Mouse (Mus musculus): ENCODE measurements at regions not wholly inside any gene's neighbourhood (a gene's known extent, or its start where the extent isn't known, plus 50 kb on each side); places are given as distances from the start of the nearest gene placed in this dataset.

DNA sequence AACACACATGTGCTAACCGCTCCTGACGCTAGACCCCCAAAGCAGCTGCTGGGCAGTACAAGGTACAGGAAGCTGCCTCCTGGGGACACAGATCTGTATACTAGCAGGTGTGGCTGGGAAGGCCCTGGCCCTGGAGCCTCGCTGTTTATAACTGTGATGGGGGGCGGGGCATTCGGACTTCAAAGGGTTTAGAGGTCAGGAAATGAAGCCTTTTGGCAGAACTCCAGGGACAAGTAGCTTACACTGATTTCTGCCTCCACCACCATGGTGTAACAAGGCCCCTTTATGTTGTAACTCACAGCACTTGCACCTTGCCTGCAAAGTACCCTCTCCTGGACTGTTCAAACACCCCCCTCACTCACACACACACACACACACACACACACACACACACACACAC is 215.5 kb upstream of the Rreb1 start:
- DNase-seq (ENCODE audit: low read depth, low spot score), result no peak

DNA sequence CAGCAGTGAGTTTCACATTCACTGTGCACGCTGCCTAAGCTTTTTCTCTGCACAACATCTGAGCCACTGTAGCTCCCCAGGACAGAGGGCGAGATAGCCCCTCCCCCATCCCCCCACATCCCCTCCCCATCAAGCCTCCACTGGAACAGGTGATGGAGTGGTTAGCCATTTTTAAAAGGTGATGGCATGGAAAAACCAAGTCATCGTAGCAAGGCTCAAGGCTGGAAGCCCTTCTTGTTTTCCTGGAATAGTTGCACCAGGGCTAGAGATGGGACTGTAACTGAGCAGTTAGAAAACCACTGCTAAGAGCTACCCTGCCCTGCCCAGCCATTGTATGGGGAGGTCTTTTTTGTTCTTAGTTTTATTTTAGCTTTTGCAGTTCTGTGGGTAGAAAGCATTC is 209.1 kb upstream of the Rreb1 start:
- DNase-seq (ENCODE audit: low read depth, low spot score), result no peak

DNA sequence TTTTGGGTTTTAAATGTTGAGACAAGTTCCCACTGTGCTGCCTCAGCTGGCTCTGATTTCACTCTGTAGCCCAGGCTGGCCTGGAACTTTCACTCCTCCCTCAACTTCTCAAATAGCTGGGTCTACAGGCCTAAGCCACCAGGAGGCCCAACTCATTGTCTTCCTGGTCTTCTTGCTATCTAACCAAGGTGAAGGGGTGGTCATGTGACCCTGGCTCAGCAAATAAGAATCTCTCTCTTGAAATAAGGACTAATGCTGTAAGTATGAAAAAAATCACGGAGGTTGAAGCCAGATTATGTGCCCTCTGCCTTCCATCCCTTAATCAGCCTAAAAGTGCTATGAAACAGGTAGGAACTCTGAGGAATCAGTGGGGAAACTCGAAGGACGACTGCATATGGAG is 208.7 kb upstream of the Rreb1 start:
- no peak for DNase-seq (ENCODE audit: low read depth, low spot score)

DNA sequence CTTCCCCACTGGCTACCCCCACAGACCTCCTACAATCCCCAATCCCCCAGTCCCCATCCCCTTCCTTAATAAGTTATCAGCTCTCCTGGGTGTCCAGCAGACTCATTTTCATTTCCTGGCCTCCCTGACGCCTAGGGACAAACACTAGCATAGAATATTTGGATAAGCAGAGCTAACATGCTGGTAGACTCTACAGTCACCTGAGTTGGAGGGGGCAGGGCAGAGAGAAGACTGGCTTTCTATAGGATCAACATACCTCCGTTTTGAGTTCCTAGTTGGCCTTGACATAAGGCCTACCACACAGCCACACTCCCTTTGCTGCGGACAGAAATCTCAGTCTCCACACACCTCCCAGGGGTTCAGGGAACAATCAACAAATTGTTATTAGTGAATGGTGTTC is 205.2 kb upstream of the Rreb1 start:
- no peak for DNase-seq (ENCODE audit: low read depth, low spot score)

DNA sequence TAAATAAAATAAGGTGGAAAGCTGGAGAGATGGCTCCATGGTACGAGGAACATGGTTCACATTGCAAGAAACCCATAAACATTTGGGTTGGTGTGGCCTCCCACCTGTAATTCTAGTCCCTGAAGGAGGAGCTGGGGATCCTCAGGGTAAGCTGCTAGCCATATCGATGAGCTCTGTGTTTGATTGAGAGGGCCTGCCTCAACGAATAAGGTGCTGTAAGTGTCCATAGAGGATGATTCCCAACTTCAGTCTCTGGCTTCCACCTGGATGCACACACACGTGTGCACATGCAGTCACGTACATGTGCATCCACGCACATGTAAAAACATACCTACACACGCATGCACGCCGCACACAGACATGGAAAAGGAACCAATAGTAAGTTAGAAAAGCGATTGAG is 199.0 kb upstream of the Rreb1 start:
- no peak for DNase-seq (ENCODE audit: low read depth, low spot score)

DNA sequence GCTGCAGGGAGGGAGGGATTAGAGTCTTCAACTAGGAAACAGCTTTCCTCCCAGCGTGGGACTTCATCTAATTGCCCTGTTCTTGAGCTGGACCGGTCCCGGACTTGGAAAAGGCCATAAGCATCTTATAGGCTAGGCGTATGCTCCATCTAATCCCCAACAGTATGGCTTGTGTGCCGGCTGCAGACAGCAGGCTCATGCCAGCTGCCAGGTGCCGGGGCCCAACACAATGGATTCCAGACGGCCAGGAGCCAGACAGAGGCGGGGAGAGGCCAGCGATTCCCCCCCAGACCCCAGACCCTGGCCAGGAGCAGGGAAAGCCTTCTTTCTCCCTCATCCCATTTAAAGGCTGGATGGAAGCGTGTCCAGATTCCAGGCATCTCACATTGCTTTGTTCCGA is 198.4 kb upstream of the Rreb1 start:
- DNase-seq (ENCODE audit: low read depth, low spot score), result peak; percentile 34

DNA sequence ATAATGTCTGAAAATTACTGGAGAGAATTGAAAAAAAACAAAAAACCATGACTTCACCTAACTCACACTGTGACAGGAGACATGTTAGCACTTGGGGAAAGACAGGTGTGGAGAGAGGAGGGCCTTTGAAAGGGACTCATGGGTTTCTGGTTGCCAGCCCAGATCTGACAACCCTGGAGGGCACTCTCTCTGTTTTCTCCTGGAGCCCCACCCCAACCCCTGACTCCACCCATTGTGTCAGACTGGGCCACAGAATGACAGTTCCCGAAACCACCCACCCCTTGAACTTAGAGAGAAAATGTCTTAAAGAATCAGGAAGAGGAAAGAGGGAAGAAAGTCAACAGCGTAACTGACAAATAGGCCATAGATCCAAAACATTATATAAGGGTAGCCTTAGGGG is 197.4 kb upstream of the Rreb1 start:
- no peak for DNase-seq (ENCODE audit: low read depth, low spot score)

DNA sequence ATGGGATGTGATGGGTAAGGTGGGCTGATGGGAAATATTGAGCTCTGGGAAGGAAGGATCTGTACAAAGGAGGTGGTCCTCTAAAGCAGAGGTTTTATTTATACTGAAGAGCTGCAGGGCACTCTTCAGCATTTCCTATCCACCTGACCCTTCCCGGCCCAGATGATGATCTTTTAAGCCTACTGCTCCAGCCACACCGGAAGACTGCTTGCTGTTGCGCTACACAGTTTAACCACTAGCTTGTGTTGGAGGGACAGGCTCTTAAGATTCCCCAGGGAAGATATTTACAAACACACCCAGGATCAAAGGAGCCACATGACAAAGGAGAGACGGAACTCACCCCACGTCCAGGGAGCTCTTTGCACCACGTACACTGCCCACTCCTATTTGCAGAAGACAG is 196.8 kb upstream of the Rreb1 start:
- DNase-seq (ENCODE audit: low read depth, low spot score), result no peak

DNA sequence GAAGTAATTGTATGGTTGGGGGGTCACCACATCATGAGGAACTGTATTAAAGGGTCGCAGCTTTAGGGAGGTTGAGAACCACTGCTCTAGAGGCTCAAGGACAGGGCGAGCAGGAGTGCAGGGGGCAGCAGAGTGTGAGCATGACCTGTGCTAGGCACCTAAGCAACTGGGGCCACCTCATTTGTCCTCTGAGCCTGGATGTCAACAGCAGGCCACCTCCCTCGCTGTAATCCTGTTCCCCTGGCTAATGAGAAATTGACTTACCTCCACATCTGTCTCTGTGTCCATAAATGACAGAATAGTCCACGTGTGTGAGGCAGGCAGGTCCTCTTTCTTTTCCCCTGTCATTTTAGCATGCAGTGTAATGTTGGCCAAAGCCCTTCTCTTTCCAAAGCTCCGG is 192.7 kb upstream of the Rreb1 start:
- DNase-seq (ENCODE audit: low read depth, low spot score), result no peak

DNA sequence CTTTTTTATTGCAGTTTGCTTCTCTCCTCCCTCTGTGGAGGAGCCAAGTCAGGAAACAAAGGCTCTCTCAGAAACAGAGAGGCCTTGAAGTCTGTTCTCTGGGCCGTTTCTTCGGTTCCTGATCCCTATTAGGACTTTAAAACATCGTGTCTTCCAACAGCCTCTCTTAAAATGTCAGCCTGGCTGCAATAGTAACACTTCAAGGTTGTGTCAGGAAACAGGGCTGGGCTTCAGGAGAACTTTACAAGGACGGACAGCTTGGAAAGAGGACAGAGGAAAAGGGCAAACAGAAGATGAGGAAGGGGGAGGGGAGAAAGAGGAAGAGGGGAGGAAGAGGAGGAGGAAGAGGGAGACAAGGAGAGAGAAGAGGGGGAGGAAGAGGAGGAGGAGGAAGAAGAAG is 191.7 kb upstream of the Rreb1 start:
- DNase-seq (ENCODE audit: low read depth, low spot score), result no peak

DNA sequence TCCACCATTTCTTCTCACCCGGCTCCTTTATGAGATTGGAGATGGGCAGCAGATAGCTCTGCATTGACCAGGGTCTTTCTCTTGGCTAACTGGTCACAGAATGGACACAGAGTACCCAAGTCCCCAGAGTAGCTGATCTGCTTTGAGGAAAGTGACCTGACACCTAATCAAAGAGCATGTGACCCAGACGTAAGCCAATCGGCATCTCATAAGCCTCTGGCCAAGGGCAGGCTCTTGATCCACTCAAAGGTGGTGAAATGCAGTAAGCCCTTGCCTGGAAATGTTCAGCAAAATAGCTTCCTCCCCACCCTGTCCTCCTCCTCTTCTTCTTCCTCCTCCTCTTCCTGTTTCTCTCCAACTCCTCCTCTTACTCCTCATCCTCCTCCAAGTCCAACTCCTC is 190.3 kb upstream of the Rreb1 start:
- DNase-seq (ENCODE audit: low read depth, low spot score), result no peak

DNA sequence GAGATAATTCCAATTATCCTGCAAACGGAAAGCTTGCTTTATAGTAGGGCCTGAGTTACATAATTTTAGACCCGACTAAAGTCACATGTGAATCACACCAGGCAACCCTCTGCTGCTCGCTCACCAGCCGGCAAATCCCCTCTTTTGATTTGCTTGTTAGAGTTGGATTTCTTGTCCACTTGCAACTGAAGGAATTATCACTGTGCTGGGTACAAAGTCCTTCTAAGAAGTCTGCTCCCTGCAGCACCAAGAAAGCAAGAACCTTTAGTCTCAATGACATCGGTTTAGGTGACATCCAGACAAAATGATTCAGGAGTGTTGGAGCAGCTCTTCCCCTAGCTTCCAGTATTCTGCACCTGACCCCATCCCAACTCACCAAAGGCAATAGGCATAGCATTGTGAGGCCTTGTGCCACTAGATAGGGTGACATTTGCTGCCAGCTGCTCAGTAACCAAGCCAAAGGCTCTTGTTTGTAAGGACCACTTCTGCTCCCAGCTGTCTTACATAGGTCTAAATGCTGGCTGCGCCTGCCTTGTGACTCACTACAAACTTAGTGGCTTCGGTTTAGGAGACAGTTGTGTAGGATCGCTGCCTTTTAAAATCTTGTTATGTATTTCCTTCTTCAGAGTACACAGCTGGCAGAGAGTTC is 189.5 kb upstream of the Rreb1 start:
- no peak for DNase-seq (ENCODE audit: low read depth, low spot score)

DNA sequence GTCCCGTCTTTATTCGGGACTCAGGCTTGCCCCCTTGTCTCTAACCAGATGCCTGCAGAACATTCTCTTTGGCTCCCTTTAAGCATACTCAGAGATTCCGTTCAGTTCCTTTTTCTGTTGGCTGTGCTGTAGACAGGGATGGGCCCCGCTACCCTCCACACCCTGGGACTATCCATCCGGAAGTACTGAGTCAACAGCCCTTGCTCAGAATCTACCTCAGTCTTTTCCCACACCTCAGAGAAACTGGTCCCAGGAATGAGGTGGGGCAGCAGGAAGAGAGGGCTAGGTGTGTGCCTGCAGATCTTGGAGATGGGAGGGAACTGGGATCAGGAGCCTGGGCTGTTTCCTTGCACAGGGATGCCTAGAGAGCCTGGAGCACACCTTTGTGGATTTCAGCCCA is 186.1 kb upstream of the Rreb1 start:
- no peak for DNase-seq (ENCODE audit: low read depth, low spot score)

DNA sequence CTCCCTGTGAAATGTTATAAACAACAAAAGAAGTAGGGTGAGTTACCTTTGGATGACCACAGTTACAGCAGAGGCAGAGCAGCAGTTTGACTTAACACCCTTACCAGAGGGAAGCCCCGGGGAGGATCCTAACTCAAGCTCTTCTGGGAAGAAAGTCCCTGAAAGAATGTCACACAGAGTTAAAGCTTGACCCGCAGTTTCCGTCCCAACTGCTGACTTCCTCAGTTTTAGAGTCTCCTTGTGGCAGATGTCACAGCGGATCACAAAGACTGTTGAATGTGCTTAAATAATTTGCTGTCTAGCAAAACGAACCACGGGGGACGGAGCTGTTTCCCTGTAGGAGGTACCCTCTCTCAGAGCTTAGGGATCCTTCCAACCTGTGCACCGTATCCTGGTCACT is 183.0 kb upstream of the Rreb1 start:
- DNase-seq (ENCODE audit: low read depth, low spot score), result peak; percentile 29

DNA sequence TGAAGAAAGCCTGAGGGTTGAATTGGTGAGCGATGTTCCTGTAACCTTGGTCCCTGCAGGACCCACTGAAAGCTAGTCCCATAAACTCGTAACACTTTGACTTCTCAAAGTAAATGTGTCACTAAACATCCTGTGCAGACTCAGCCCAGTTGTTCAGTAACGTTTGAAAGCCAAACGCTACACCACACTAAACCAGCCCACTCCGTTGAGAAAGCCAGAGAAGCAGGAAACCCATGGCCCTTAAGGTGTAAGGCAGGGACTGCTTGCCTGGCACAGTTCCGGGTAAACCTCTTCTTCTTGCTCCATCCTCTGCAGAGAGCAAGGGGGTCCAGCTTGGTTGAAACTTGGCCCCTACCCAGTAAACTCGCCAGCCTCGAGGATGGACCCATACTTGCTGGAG is 180.6 kb upstream of the Rreb1 start:
- no peak for DNase-seq (ENCODE audit: low read depth, low spot score)

DNA sequence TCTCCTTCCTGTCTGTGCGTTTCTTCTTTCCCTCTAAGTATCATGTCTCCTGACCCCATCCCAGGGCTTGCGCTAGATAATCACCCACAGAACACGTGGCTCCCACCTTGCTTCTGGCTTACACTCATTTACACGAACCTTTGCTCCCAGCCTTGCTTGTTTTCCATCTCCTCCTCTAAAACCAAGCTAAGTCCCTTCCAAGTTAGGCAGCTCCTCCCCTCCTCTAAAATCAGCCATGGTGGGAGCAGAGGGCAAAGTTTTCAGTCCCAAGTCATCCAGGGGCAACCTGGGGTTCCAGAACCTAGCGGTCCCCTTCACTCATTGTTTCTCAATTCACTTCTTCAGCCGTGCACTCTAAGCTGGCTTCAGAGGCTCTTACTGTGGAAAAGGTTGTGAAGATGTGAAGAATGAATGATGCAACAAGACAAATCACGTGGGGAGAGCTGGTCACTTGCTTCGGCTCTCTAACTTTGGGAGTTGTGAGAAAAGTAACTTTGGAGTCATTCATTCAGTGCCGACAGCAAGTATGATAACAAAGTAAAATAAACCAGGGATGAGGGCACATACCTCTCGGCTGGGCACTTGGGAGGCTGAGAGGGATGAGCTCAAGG is 179.9 kb upstream of the Rreb1 start:
- DNase-seq (ENCODE audit: low read depth, low spot score), result no peak

DNA sequence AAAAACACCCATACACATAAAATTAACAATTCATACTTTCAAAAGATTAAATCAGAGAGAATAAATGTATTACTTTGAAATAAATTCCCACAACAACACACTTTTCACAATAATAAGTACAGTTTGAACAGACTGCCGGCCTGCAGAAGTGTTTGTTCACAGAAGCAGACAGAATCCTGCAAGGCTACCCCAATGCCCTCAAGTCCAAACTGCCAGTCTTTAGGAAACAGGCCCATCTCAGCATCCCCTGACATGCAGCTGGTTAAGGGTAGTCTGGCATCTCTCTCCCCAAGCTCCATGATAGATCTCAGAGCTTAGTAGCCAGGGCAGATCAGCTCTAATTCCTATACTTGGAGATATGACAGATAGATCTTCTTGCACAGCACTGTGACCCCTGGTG is 178.5 kb upstream of the Rreb1 start:
- DNase-seq (ENCODE audit: low read depth, low spot score), result no peak

DNA sequence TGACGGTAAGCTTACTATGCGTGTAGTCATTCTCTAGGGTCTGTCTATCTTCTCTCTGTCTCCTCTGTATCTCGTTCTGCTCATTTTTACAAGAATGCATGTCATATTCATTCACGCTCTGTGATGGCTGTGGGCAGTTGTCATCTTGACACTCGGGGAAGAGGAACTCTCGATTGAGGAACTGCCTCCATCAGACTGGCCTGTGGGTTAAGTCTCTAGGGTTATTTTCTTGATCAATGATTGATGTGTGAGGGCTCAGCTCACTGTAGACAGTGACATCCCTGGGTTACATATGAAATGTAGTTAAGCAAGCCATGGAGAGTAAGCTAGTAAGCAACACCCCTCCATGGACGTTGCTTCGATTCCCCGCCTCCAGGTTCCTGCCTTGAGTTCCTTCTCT is 178.0 kb upstream of the Rreb1 start:
- DNase-seq (ENCODE audit: low read depth, low spot score), result no peak

DNA sequence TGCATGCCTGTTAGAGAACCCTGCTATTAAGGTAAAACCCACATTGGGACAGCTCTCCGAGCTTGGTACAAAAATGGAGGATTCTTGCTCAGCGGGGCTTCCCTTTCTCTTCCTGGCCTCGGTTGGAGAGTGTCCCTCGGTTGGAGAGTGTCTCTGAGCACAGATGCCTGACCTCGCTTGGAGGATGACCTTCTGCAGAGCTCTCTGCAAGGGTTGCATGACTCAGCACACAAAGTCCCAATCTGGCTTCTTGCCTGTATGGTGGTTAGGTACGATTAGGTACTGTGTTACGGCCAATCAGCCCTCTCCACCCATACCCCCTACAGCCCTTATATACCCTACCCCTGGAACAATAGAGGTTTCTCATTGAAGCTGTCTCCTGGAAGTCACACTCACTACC is 177.1 kb upstream of the Rreb1 start:
- no peak for DNase-seq (ENCODE audit: low read depth, low spot score)

DNA sequence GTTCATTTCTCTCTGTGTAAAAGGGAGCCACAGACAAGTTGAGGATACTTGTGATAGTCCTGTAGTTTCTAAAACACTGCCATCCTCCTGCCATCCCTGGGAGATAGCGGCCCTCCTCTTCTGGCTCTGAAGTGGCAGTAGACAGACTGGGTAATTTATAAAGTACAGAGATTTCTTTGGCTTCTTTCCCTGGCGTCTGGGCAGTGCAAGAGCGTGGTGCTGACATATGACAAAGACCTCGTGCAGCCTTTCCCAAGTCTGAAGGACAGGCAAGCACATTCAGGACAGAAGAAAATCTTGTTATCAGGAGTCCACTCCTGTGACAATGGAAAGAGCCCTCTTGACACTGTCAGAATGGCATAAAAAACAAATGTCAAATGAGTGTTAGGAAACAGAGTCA is 175.9 kb upstream of the Rreb1 start:
- DNase-seq (ENCODE audit: low read depth, low spot score), result peak; percentile 20

DNA sequence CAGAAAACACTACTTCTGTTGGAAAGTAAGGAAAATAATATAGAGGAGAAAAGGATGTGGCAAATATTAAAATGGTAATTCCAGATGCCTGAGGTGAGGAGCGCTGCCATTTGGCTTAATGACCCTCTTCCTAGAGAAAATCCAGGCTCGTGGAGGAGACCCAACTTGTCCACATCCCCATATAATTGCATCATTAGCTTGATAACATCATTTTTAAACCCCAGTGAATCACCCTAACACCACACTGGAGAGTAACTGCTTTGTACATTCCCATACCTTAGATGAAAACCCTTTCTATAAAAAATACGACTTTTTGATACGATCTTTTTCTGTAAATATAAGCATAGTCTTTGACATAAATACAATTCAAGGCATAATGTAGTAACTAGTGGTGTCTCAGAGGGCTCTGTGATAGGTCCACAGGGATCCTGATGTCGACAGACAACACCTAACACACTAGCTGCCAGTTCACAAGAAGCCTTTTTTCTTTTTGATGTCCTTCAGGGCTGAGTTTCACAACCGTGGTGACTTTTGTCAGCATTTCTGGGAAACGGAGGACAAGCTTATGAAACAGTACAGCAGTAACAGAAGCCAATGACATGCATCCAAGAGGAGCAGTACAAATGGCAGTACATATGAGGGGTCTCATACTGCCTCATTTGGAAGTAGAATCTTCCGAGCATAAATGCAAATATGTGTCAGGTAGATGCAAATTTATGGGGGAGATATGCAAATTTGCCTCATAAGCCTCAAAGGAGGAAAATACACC is 174.8 kb upstream of the Rreb1 start:
- no peak for DNase-seq (ENCODE audit: low read depth, low spot score)

DNA sequence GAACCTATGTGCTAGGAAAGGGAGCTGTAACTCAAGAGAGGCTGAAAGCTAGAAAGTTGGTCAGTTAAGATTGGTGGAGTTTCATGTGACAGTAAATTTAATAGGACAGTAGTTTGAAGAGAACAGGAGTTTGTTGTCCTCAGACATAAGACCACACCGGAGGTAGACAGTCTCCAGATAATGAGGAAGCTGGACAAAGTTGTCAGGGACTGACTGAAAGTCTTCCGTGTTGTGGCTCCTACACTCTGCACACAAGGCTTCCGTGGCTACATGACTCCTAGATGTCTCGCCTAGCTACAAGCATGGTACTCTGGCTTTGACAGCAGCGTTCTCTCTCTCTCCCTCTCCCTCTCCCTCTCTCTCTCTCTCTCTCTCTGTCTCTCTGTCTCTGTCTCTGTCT is 171.9 kb upstream of the Rreb1 start:
- no peak for DNase-seq (ENCODE audit: low read depth, low spot score)

DNA sequence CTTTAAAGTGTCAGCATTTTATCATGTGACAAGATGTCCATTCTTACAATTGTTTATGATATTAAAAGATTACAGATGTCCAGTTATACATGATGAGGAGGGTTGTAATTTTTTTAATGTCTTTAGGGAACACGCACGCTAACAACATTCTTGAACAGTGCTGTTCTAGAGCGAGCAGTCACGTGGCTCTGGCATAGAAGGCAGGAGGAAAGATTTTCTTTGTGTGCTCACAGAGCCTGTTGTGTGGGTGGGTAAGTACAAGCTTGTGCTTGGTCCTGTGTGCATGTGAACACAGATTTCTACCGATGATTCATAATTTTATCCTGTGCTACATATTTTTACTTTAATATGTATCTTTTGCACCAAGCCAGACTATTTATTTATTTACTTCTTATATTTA is 169.1 kb upstream of the Rreb1 start:
- DNase-seq (ENCODE audit: low read depth, low spot score), result peak; percentile 71

Measured in brain, adult 2 months (tissue).